Mouse (Mus musculus) G1E (cell line): ENCODE results near the gene Tgfbr3.

ENCODE experiments used
- CTCF ChIP-seq: IDR thresholded peaks from 2 replicates; pipeline ENCODE4 v1.5.1; 2012; ENCODE audit warnings: low read depth, low read length, inconsistent platforms, mixed read lengths
- GATA1 ChIP-seq: IDR thresholded peaks from 2 replicates; pipeline ENCODE4 v1.6.1; 2012; ENCODE audit warnings: borderline replicate concordance, low read length, inconsistent platforms, mixed read lengths

DNA sequence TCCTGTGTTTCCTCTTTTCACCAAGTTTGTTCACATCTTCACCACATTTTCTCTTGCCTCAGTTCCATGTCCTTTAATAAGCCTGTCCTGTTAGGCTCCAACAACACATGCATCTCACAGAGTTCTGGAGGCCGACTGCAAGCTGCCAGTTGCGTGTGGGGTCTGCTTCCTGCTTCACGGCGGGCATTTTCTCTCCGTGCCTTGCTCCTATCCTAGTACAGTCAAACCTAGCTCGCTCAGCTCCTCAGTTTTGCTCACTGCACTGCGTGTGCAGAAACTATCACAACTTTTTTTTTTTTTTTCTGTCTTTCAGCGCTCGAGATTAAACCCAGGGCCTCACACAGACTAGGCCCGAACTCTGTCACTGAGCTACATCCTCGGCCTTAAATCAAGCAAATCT is 9.4 kb upstream of the Tgfbr3 start:
- TF ChIP-seq CTCF (no peak), GATA1 (no peak)
